Mouse (Mus musculus): ENCODE measurements around the gene Hormad2. TPM values are rescaled to one million over a fixed set of nuclear protein-coding genes. Genes with fewer than 3 reads are reported as not detected.

Gene Hormad2
- total RNA-seq, 1 experiment from 2014 or later, result not detected

DNA sequence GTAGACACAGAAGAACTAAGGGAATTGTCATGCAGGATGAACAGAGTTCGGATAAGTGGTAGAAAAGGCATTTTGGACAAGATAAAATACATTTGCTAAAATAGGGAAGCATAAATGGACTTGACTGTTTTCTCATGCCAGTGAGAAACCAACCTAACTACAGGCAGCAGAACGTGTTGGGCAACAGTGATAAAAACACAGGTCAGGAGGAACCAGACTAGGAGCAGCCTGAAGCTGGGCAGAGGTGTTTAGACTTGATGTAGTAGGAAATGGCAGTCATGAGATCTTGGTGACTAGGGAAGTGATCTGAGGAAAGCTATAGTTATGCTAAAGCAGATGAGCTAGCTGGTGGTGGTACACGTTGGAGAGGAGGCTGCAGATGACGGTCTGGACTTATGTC is 61.0 kb downstream of the Hormad2 start:
- no peak for ATAC-seq (replicated peaks; ENCODE audit: insufficient number of reproducible peaks, low FRiP score, low TSS enrichment, poor library complexity, severe bottlenecking)

DNA sequence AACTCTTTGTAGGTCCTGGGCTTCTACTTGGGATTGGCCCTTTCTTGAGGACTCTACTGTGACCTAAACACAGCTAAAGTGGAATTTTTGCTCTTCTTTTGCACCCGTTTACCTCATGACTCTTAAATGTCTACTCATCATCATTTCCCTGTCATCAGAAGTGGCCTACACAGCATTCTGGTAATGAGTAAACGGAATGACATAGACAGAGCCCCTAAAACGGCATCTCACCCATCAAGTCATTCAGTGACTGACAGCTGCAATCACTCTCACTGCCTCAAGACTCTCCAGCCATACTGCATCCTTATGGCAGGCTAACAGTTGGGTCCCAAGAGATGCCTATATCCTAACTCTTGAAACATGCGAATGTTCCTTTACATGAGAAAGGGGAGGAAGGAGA is 74.5 kb downstream of the Hormad2 start:
- ATAC-seq (replicated peaks; ENCODE audit: insufficient number of reproducible peaks, low FRiP score, low TSS enrichment, poor library complexity, severe bottlenecking), result no peak

DNA sequence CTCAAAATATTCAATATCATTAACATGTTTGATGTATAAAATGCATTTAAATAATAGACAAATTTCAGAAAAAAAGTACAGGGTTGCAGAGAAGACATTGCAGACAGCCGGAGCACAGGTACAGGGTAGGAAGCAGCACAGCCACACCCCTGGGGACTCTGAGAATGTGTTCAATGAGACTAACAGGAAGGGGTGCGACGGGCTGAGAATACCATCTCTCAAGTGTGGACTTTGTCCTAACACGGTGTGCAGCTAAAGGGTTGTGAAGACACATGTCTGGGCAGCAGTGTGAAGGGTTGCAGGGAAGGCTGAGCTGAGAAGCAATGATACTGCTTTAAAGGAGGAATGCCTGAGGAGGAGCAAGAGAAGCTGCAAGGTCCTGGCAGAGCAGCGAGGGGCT is 85.5 kb downstream of the Hormad2 start:
- ATAC-seq (replicated peaks; ENCODE audit: insufficient number of reproducible peaks, low FRiP score, low TSS enrichment, poor library complexity, severe bottlenecking), result no peak

DNA sequence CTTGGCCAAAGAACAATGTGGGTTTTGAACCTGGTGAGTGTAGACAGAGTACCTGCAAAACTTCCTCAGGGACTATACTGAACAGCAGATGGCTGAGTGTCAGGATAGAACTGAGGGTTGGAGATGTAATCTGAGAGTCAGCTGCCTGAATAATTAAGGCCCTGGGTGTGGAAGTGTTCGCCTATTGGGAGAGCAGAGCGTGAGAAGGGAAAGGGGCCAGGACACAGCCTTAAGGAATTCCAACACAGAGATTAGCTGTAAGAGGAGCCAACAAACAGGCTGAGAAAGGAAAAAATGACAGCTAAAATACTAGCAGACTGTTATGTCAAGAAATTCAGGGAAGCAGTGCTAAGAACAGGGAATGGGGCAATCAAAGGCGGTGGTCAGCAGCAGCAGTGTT is 88.3 kb downstream of the Hormad2 start:
- ATAC-seq (replicated peaks; ENCODE audit: insufficient number of reproducible peaks, low FRiP score, low TSS enrichment, poor library complexity, severe bottlenecking), result no peak

DNA sequence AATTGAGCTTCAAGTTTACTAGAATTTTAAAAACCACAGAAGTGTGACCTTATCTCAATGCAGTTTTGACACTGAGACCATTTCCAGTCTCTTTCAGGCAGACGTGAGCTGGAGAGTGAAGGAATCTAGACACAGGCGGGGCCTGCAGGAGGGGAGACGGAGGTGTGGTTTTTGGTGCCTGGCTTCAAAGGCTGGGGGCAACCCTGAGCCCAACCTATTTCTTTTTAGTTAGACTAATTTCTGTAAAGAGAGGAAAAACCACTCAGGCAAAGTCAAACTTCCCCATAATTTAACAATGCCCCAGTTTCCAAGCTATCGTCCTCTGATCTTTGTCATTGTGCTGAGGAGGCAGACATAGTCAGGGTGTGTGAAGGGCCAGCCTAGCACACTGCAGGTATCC is 97.0 kb downstream of the Hormad2 start:
- no peak for ATAC-seq (replicated peaks; ENCODE audit: insufficient number of reproducible peaks, low FRiP score, low TSS enrichment, poor library complexity, severe bottlenecking)

DNA sequence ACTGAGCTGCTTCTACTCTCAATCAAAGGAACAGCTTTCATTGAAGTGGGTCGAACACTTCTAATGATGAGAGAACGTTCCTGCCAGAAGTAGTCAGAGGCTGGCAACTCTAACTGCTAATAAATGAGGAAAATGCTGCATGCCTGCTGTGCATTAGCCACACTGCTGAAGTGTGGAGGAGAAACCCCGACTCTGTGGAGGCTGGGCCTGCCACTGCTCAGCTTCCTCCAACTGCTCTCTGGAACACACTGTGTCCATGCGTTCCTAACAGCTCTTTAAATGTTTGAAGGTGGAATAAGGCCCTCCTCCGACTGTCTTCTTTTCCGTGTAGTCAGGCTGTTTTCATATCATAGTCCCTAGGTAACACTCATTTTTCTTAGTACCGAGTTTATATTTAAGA is 98.9 kb downstream of the Hormad2 start:
- no peak for ATAC-seq (replicated peaks; ENCODE audit: insufficient number of reproducible peaks, low FRiP score, low TSS enrichment, poor library complexity, severe bottlenecking)

DNA sequence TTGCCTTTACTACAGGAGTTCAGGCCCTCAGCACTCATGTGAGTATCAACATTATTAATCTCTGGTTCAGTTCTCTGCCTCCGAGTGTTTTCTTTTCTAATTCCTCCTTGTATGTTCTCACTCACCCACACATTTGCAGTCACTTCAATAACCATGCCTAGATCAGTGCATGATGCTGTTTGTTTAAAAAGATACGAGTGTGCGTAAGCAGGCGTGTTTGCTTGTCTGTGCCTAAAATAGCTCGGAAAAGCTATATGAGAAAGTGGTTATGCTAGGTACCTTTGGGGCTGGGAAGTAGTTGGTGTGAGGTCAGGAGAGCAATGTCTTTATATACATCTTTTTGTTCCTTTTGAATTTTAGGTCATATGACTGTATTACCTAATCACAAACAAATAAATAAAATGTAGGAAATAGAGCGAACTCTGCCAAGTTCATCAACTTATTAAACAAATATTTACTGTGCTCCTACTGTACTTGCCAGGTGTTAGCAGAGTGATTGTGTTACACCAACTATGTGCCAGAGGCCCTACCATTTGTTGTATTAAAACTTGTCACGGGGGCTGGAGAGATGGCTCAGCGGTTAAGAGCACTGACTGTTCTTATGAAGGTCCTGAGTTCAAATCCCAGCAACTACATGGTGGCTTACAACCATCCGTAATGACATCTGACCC is 100.7 kb downstream of the Hormad2 start:
- no peak for ATAC-seq (replicated peaks; ENCODE audit: insufficient number of reproducible peaks, low FRiP score, low TSS enrichment, poor library complexity, severe bottlenecking)

DNA sequence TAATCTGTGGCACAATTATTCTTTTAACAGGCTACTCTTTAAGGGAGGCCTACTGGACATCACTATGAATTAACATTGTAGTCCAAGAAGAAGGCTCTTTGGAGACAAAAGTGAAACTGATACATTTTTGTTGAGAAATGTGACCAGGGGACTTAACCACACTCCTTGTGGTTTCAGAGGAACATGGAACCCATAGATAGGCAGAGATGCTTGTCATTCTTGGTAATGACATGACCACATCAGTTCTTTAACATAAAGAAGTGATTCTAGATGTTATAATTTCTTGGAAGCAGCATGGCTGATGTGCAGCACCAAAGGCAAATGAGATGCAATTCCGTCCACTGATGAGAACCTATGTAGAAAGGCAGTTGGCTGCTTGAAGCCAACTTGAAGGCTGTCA is 101.6 kb downstream of the Hormad2 start:
- ATAC-seq (replicated peaks; ENCODE audit: insufficient number of reproducible peaks, low FRiP score, low TSS enrichment, poor library complexity, severe bottlenecking), result peak; percentile 37; the same call in 1 of the 2 replicates

DNA sequence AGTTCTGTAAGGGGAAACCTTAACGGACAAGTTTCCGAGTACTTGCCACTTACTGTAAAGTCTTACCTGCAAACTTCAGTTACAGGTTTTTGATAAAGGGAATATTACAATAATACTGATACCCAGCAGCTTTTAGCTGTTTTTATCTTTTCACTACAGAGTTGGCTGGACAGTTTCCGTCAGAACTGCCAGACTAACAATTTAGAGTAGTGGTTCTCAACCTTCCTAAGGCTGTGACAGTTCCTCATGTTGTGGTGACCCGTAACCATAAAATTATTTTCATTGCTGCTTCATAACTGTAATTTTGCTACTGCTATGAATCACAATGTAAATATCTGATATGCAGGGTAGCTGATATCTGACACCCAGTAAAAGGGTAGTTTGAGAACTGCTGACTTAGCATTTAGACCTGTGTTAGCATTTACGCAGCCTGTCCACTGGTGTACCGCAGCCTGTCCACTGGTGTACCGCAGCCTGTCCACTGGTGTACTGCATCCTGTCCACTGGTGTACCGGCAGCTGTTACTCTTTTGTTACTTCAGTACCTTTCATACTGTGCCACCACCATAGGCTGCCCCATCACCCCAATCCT is 104.1 kb downstream of the Hormad2 start:
- no peak for ATAC-seq (replicated peaks; ENCODE audit: insufficient number of reproducible peaks, low FRiP score, low TSS enrichment, poor library complexity, severe bottlenecking)

DNA sequence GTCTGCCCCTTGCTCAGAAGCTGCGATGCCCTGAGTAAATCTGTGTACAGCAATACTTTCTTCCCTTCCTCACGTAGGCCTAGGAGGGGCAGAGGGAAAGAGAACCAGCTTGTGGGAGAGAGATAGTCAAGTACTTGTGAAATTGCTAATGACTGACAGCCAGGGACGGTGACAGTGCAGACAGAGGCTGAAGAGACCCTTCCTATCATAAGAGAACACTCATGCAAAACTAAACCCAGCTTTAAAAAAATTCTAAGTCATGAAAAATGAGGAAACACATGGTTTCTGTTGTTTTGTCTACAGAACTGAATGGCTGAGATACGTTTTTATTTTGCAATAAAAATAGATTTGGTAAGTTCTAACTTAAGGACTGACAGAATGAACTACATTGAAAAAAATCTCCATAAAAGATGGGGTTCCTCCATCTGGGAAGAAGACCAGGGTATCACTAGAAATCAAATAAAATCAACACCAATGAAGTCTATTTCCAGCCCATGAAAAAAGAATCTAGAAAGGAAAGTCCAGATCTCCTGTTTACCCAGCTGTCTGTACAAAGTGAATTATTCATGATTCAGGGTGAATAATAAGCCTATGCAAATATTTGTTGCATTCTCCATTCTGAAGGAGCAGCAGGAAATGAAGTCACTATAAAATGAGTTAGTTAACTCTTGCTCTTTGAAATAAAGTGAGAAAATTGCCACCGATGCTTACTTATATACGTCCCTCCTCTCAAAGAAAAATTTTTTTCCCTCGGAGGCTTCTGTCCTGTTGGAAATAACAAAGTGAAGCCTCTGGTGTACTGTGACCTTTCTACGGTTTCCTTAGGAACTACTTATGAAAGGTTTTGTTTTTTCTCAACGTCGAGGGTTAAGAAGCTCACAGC is 104.9 kb downstream of the Hormad2 start:
- ATAC-seq (replicated peaks; ENCODE audit: insufficient number of reproducible peaks, low FRiP score, low TSS enrichment, poor library complexity, severe bottlenecking), result peak; percentile 55

DNA sequence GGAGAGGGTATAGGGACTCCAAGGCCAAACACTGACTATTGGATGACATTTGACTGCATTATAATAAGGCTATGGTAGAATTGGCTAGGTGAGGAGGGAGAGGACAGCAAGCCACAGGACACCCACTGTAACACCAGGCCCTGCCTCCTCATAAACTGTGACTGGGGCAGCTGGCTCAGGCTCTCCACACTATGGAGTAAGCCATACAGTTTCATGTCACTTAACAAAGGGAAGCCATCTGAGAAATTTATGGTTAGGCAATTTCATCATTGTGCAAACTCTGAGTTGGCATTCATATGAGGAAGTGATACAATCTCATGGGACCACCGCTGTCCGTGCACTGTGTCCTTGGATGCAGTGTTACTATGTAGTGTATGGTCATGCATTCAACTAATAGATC is 107.9 kb downstream of the Hormad2 start:
- ATAC-seq (replicated peaks; ENCODE audit: insufficient number of reproducible peaks, low FRiP score, low TSS enrichment, poor library complexity, severe bottlenecking), result peak; percentile 85

DNA sequence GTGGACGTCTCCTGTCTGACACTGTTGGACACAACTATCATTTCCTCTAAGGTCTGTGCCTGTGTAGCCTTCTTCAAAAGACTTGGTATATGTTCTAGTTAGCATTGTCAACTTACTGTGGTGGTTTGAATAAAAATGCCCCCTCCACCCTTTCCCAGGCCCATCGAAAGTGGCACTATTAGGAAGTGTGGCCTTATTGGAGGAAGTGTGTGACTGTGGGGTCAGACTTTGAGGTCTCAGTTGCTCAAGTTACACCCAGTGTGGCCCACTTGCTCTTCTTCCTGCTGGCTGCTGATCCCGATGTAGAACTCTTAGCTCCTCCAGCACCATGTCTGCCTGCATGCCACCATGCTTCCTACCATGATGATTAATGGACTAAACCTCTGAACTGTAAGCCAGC is 112.7 kb downstream of the Hormad2 start:
- peak; percentile 56; the same call in 1 of the 2 replicates for ATAC-seq (replicated peaks; ENCODE audit: insufficient number of reproducible peaks, low FRiP score, low TSS enrichment, poor library complexity, severe bottlenecking)

DNA sequence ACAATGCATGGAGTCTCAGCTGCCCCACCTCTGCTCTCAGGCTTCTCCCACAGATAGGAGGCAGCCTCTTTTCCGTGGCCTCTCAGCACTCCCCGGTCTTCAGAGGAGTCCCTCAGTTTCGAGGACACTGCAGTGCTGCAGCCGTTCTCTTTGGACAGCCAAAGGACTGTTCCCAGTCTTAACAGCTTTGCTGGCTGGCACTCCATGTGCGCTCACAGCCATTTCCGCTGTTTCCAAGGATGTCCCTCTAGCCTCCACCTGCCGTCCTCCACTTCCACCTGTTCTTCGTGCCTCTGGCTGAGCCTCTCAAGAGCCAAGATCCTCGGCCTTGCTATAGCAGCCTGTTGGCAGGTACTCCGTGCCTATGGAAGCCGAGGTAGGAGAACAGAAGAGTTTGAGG is 117.4 kb downstream of the Hormad2 start:
- no peak for ATAC-seq (replicated peaks; ENCODE audit: insufficient number of reproducible peaks, low FRiP score, low TSS enrichment, poor library complexity, severe bottlenecking)

DNA sequence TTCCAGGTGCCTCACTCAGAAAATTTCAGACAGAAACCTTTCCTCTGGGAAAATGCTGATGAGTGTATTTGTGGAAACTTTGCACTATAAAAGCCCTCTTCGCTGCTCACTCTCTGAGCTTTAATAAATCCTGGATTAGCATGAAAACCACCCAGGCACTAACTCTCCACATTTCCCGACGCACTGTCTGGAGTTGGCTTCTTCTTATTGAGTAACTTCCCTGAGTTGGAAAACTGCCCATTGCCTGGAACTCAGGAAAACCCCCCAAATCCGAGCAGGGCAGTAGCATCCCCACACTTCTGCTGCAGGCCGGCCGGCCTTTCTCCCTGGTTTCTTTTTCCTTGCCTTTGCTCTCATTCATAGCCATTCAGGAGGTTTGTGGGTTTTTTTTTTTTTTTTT is 118.0 kb downstream of the Hormad2 start:
- ATAC-seq (replicated peaks; ENCODE audit: insufficient number of reproducible peaks, low FRiP score, low TSS enrichment, poor library complexity, severe bottlenecking), result no peak

DNA sequence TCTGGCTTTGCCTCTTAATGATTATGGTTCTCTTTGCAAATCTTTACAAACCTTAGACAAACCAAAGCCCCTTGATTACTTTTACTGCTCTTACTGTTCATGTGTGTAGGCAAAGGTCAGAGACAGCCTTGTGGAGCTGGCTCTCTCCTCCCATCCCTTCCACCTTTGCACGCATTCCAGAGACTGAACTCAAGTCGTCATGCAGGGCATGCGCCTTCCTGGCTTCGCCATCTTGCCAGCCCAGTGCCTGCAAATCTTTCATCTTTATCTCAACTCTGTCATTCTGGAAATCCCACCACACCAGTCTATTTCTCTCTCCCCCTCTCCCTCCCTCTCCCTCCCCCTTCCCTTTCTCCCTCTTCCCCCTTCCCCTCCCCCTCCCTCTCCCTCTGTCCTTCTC is 120.0 kb downstream of the Hormad2 start:
- no peak for ATAC-seq (replicated peaks; ENCODE audit: insufficient number of reproducible peaks, low FRiP score, low TSS enrichment, poor library complexity, severe bottlenecking)

DNA sequence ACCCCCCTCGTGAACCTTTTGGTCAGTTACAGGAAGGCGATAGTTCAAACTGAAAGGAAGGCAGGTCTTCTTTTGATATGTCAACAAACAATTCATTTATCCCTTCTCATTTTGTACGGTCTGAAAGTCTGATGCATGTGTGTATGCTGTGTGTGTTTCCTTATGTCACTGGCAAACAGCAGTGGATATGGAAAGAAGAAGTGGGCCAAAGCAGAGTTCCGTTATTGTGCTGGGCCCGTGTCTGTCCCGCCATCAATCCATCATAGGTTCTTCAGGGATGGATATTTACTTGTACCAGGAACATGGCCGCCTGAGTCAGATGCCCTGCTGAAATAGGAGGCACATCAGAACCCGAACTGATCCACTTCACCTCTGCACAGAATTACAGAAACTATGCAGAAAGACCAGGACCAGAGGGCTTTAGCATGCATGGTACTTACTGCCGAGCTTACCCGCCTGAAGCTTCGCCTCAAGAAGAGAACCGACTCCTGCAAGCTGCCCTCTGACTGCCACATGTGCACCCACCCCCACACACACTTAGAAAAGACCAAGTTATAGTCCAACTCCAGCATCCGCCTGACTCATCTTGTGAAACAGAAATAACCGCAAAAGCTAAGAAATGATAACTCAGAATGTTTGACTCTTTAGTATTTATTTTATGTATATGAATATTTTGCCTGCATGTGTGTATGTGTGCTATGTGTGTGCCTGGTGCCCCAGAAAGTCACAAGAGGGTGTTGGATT is 121.5 kb downstream of the Hormad2 start:
- peak; percentile 50; the same call in 1 of the 2 replicates for ATAC-seq (replicated peaks; ENCODE audit: insufficient number of reproducible peaks, low FRiP score, low TSS enrichment, poor library complexity, severe bottlenecking)

DNA sequence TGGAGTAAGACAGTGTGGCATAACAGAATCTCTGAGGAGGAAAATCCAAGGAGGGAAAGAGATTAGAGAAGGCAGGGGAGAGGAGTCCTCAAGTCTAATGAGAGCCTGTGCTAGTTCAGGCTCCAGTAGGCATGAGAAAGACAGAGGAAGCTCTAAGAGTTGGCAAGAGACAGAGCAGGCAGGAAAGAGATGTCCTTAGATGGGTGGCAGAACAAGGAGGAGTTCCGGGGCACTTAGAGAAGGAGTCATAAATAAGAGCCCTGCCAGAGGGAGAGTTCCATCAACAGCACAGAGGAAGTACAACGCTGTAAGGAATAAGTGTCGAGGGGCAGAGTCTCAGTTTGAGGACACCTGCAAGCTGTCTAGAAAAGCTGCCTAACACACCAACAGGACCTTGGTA is 122.9 kb downstream of the Hormad2 start:
- ATAC-seq (replicated peaks; ENCODE audit: insufficient number of reproducible peaks, low FRiP score, low TSS enrichment, poor library complexity, severe bottlenecking), result no peak

DNA sequence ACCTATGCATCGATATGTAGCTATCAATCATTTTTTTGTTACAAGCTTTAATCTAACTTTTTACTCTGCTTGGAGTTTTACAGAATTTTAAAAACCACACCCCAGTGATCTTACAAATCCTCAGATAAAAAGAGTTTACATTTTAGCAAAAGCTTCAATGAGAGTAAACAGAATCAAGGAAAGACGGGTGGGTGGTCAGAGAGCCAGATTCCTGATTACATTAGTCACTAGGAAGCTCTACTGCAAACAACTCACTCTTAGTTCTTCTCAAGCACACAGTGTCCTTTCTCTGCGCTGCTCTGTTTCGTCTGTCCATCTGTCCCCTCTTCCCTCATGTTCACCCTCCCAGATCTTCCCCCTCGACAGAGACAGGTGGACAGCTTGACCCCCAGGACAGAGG is 123.6 kb downstream of the Hormad2 start:
- ATAC-seq (replicated peaks; ENCODE audit: insufficient number of reproducible peaks, low FRiP score, low TSS enrichment, poor library complexity, severe bottlenecking), result no peak

DNA sequence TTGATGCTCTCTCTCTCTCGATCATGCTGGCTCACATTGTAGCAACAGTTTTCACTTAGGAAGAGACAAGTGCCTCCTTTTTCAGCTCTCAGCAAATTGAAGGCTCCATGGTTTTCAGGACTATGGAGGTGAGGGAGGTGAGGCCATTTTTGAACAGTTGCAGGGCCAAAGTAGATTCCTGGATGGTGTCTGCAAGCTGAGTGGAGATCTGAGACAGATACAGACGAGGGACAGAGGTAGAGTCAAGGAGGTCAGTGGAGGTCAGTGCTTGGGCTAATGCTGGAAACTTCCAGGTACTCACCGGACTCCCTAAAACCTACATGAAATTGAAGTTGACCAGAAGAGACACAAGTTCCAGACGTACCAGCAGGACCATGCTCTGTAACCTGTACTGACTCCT is 128.7 kb downstream of the Hormad2 start:
- ATAC-seq (replicated peaks; ENCODE audit: insufficient number of reproducible peaks, low FRiP score, low TSS enrichment, poor library complexity, severe bottlenecking), result no peak
